Comparison of ENCODE assay signal across 24 mouse cellular contexts in genomic region chr17:87793331-87793730, GRCm38 (mm10). TPM values are rescaled to one million over a fixed set of nuclear protein-coding genes. Genes with fewer than 3 reads are reported as not detected.
DNase-seq lines count a peak whose midpoint lies in the region; ATAC-seq and TF ChIP-seq lines count a peak whose summit lies in the region.
"Had no signal": no experiment of that assay in that cellular context is flagged by ENCODE, and none has a peak within 500 bp of the region (broad histone marks: within the 10 kb centered on the region; RNA-seq: fewer than 3 reads in every experiment).

No protein-coding gene starts in this region.

- no peak for TF ChIP-seq CTCF in midbrain, postnatal 0 days (IDR thresholded peaks at IDR 0.05)

- no peaks in the 10 kb centered on the region for H3K36me3 ChIP-seq in forebrain, embryonic 10.5 days (replicated peaks)
- no peaks in the 10 kb centered on the region for H3K36me3 ChIP-seq in forebrain, embryonic 15.5 days
- no peaks in the 10 kb centered on the region for H3K36me3 ChIP-seq in midbrain, embryonic 10.5 days
- H3K36me3 ChIP-seq in midbrain, postnatal 0 days (ENCODE audit: insufficient read depth, low read length) = no peaks in the 10 kb centered on the region
- H3K36me3 ChIP-seq in limb, embryonic 10.5 days = no peaks in the 10 kb centered on the region
- no peaks in the 10 kb centered on the region for H3K36me3 ChIP-seq in stomach, embryonic 15.5 days
- H3K36me3 ChIP-seq in embryonic facial prominence, embryonic 10.5 days (replicated peaks) = no peaks in the 10 kb centered on the region
- H3K36me3 ChIP-seq: hindbrain, embryonic 13.5 days; midbrain, embryonic 13.5 days; neural tube, embryonic 13.5 days had no signal

- H3K27me3 ChIP-seq in forebrain, embryonic 10.5 days (ENCODE audit: poor library complexity, severe bottlenecking) = peaks cover 54% of the 10 kb centered on the region
- H3K27me3 ChIP-seq in forebrain, embryonic 15.5 days = peaks cover 34% of the 10 kb centered on the region
- H3K27me3 ChIP-seq in midbrain, embryonic 10.5 days (ENCODE audit: low read depth, poor library complexity, severe bottlenecking) = peaks cover 61% of the 10 kb centered on the region
- peaks cover 24% of the 10 kb centered on the region; the same call in 1 of the 2 replicates for H3K27me3 ChIP-seq in midbrain, postnatal 0 days (ENCODE audit: insufficient read depth, low read length)
- H3K27me3 ChIP-seq in limb, embryonic 10.5 days (ENCODE audit: low read depth, poor library complexity, severe bottlenecking) = peaks cover 56% of the 10 kb centered on the region
- peaks cover 41% of the 10 kb centered on the region for H3K27me3 ChIP-seq in stomach, embryonic 15.5 days (replicated peaks)
- H3K27me3 ChIP-seq in embryonic facial prominence, embryonic 10.5 days (replicated peaks; ENCODE audit: low read depth, poor library complexity, severe bottlenecking) = peaks cover 70% of the 10 kb centered on the region

- H3K4me2 ChIP-seq in forebrain, embryonic 15.5 days (replicated peaks) = no peak overlapping the region
- H3K4me2 ChIP-seq in midbrain, postnatal 0 days (ENCODE audit: low read depth, low read length, poor library complexity, severe bottlenecking) = no peak overlapping the region
- H3K4me2 ChIP-seq in stomach, embryonic 15.5 days = no peak overlapping the region
- H3K4me2 ChIP-seq: hindbrain, embryonic 13.5 days; midbrain, embryonic 13.5 days; neural tube, embryonic 13.5 days had no signal

- no peak overlapping the region for H3K27ac ChIP-seq in forebrain, embryonic 10.5 days
- no peak overlapping the region for H3K27ac ChIP-seq in forebrain, embryonic 15.5 days (replicated peaks)
- no peak overlapping the region for H3K27ac ChIP-seq in midbrain, embryonic 10.5 days (replicated peaks)
- no peak overlapping the region for H3K27ac ChIP-seq in midbrain, postnatal 0 days (ENCODE audit: low read depth, low read length)
- no peak overlapping the region for H3K27ac ChIP-seq in limb, embryonic 10.5 days
- H3K27ac ChIP-seq in stomach, embryonic 15.5 days = no peak overlapping the region
- no peak overlapping the region for H3K27ac ChIP-seq in embryonic facial prominence, embryonic 10.5 days (replicated peaks)
- H3K27ac ChIP-seq: heart, adult 2 months; hindbrain, embryonic 13.5 days; midbrain, embryonic 13.5 days; neural tube, embryonic 13.5 days had no signal

- H3K4me3 ChIP-seq in forebrain, embryonic 10.5 days = no peak overlapping the region
- no peak overlapping the region for H3K4me3 ChIP-seq in forebrain, embryonic 15.5 days
- H3K4me3 ChIP-seq in midbrain, embryonic 10.5 days = no peak overlapping the region
- no peak overlapping the region for H3K4me3 ChIP-seq in midbrain, postnatal 0 days (ENCODE audit: low read depth, low read length)
- H3K4me3 ChIP-seq in limb, embryonic 10.5 days = no peak overlapping the region
- no peak overlapping the region for H3K4me3 ChIP-seq in stomach, embryonic 15.5 days (replicated peaks)
- H3K4me3 ChIP-seq in embryonic facial prominence, embryonic 10.5 days = no peak overlapping the region
- H3K4me3 ChIP-seq: heart, adult 2 months; hindbrain, embryonic 13.5 days; midbrain, embryonic 13.5 days; neural tube, embryonic 13.5 days had no signal

- H3K4me1 ChIP-seq in forebrain, embryonic 10.5 days = peaks cover 20% of the 10 kb centered on the region
- H3K4me1 ChIP-seq in forebrain, embryonic 15.5 days = peaks cover 33% of the 10 kb centered on the region
- H3K4me1 ChIP-seq in midbrain, embryonic 10.5 days = peaks cover 30% of the 10 kb centered on the region
- H3K4me1 ChIP-seq in midbrain, postnatal 0 days (ENCODE audit: insufficient read depth, low read length) = 0 out of 2 replicates have a peak, but pooled peaks cover 4% of the 10 kb centered on the region
- H3K4me1 ChIP-seq in limb, embryonic 10.5 days = peaks cover 18% of the 10 kb centered on the region
- peaks cover 21% of the 10 kb centered on the region for H3K4me1 ChIP-seq in stomach, embryonic 15.5 days
- H3K4me1 ChIP-seq in embryonic facial prominence, embryonic 10.5 days = peaks cover 19% of the 10 kb centered on the region

- H3K9ac ChIP-seq in forebrain, embryonic 15.5 days (replicated peaks) = no peak overlapping the region
- H3K9ac ChIP-seq in midbrain, postnatal 0 days (replicated peaks; ENCODE audit: low read length, poor library complexity, severe bottlenecking) = no peak overlapping the region
- H3K9ac ChIP-seq in stomach, embryonic 15.5 days = no peak overlapping the region
- H3K9ac ChIP-seq: hindbrain, embryonic 13.5 days; midbrain, embryonic 13.5 days; neural tube, embryonic 13.5 days had no signal

- 88% methylated on average over 5 of the region's 5 CpGs for WGBS in forebrain, embryonic 10.5 days
- whole genome bisulfite sequencing in forebrain, embryonic 15.5 days = 77% methylated on average over 5 of the region's 5 CpGs
- WGBS in midbrain, embryonic 10.5 days = 77% methylated on average over 5 of the region's 5 CpGs
- WGBS in midbrain, postnatal 0 days = 79% methylated on average over 5 of the region's 5 CpGs
- WGBS in limb, embryonic 10.5 days = 89% methylated on average over 5 of the region's 5 CpGs
- WGBS in stomach, embryonic 15.5 days = 39% methylated on average over 5 of the region's 5 CpGs
- WGBS in embryonic facial prominence, embryonic 10.5 days = 77% methylated on average over 5 of the region's 5 CpGs

- no peak for ATAC-seq in forebrain, embryonic 15.5 days (replicated peaks)
- ATAC-seq in midbrain, postnatal 0 days (ENCODE audit: low FRiP score) = no peak
- peak; percentile 71 for ATAC-seq in stomach, embryonic 15.5 days (ENCODE audit: insufficient read depth, low FRiP score, low read depth)
- ATAC-seq: activated CD4-positive, CD25-positive, alpha-beta regulatory T cell, adult 4 months; midbrain, embryonic 13.5 days had no signal

- DNase-seq in forebrain, embryonic 10.5 days (ENCODE audit: extremely low spot score, low spot score) = peak; percentile 7
- DNase-seq in midbrain, embryonic 10.5 days (ENCODE audit: low spot score) = peak; percentile 5
- DNase-seq in midbrain, postnatal 0 days (ENCODE audit: low spot score) = no peak
- DNase-seq in limb, embryonic 10.5 days (ENCODE audit: low spot score) = peak; percentile 13
- DNase-seq in embryonic facial prominence, embryonic 10.5 days (ENCODE audit: low spot score) = no peak
- DNase-seq: adrenal gland, postnatal 25 days; cerebellum, adult 11 months; gastrocnemius, postnatal 36 days; heart, adult 2 months; heart, postnatal 36 days; kidney, adult 8-10 months; lung, adult 18-20 months; lung, postnatal 14 days; right cerebral cortex, adult 18-20 months had no signal

- no peaks in the 10 kb centered on the region for H3K9me3 ChIP-seq in forebrain, embryonic 10.5 days
- no peaks in the 10 kb centered on the region for H3K9me3 ChIP-seq in forebrain, embryonic 15.5 days
- H3K9me3 ChIP-seq in midbrain, embryonic 10.5 days (replicated peaks) = no peaks in the 10 kb centered on the region
- H3K9me3 ChIP-seq in midbrain, postnatal 0 days (ENCODE audit: low read length) = no peaks in the 10 kb centered on the region
- H3K9me3 ChIP-seq in limb, embryonic 10.5 days (replicated peaks) = no peaks in the 10 kb centered on the region
- no peaks in the 10 kb centered on the region for H3K9me3 ChIP-seq in stomach, embryonic 15.5 days
- H3K9me3 ChIP-seq in embryonic facial prominence, embryonic 10.5 days = no peaks in the 10 kb centered on the region
- H3K9me3 ChIP-seq: hindbrain, embryonic 13.5 days; midbrain, embryonic 13.5 days; neural tube, embryonic 13.5 days had no signal

RNA-seq across cellular contexts. Expression of gene Kcnk12, which starts 4.5 kb away (rescaled TPM):
- 0.07 and 0.20 TPM in 2 replicates for polyA plus RNA-seq in forebrain, embryonic 10.5 days (2016; fragmentation: Nextera tagmentation; extraction: Ambion mirVana)
- 1.3 and 1.6 TPM in 2 replicates for polyA plus RNA-seq in forebrain, embryonic 15.5 days (2015; fragmentation: Nextera tagmentation; extraction: Ambion mirVana)
- 0.17 TPM in 2 replicates for polyA plus RNA-seq in midbrain, embryonic 10.5 days (2016; fragmentation: Nextera tagmentation; extraction: Ambion mirVana)
- 5.1 and 7.3 TPM in 2 replicates for total RNA-seq in midbrain, postnatal 0 days (2014; rRNA removed)
- 1.9 and 2.3 TPM in 2 replicates for polyA plus RNA-seq in midbrain, postnatal 0 days (2015; fragmentation: Nextera tagmentation; extraction: Ambion mirVana)
- not detected in 2 replicates for polyA plus RNA-seq in limb, embryonic 10.5 days (2016; fragmentation: Nextera tagmentation; extraction: Ambion mirVana)
- 0.09 and 0.17 TPM in 2 replicates for polyA plus RNA-seq in stomach, embryonic 15.5 days (2015; fragmentation: Nextera tagmentation; extraction: Ambion mirVana)
- polyA plus RNA-seq in embryonic facial prominence, embryonic 10.5 days (2016; fragmentation: Nextera tagmentation; extraction: Ambion mirVana) = 0.10 TPM in 1 of 2 replicates, not detected in the other
- total RNA-seq: gastrocnemius, adult 18-20 months; gastrocnemius, postnatal 36 days; heart, adult 2 months; heart, postnatal 36 days; liver, adult 2 months had no signal
- polyA plus RNA-seq: activated CD4-positive, CD25-positive, alpha-beta regulatory T cell, adult 4 months; heart, embryonic 14.5 days; urinary bladder, adult 2 months had no signal

Comparison
In these comparisons a context has a peak if more than half of its experiments do, and no peak if none do; other contexts are left out.
1. DNase-seq: peak in forebrain, embryonic 10.5 days (single experiment), midbrain, embryonic 10.5 days (single experiment) and limb, embryonic 10.5 days (single experiment); none in midbrain, postnatal 0 days (single experiment) and embryonic facial prominence, embryonic 10.5 days (single experiment).